Mouse (Mus musculus): Measurements from ENCODE around the gene Fus. TPM values are rescaled to one million over a fixed set of nuclear protein-coding genes. Genes with fewer than 3 reads are reported as not detected.

Gene Fus
- polyA plus RNA-seq, 1 experiment from 2014 or later = 407 TPM

DNA sequence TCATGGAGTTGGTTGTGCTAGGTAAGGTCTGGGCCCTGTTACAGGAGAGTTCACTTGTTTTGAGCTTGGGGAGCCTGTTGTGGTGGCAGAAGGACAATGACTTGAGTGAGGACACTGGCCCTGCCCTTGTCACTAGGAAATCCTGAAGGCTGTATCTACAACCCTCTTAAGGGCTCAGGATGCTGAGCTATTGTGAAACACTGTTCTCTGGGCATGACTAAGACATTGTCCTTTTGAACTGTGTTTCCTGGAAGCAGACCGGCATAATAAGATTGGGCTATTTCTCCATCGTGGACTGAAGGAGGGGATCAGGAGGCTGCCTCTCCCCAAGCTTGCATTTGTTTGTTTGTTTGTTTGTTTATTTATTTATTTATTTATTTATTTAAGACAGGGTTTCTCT lies 51.9 kb downstream of the Fus start:
- DNase-seq (ENCODE audit: extremely low spot score, low spot score) = no peak
- Histone ChIP-seq H3K27ac (no peak overlapping the region), H3K27me3 (ENCODE audit: poor library complexity, severe bottlenecking) (no peaks in the 10 kb centered on the region), H3K9me3 (no peaks in the 10 kb centered on the region), H3K36me3 (replicated peaks) (no peaks in the 10 kb centered on the region), H3K4me1 (no peaks in the 10 kb centered on the region), H3K4me3 (no peak overlapping the region)
- WGBS = 95% methylated on average over 2 of the region's 2 CpGs

- H3K27me3 ChIP-seq (ENCODE audit: poor library complexity, severe bottlenecking) = no peaks in the 10 kb centered on the region
- H3K27ac ChIP-seq = no peak overlapping the region
- 64% methylated on average over 8 of the region's 8 CpGs for WGBS
- no peak for DNase-seq (ENCODE audit: extremely low spot score, low spot score)
- no peaks in the 10 kb centered on the region for H3K9me3 ChIP-seq
- H3K36me3 ChIP-seq (replicated peaks) = no peaks in the 10 kb centered on the region
- H3K4me3 ChIP-seq = no peak overlapping the region
- no peaks in the 10 kb centered on the region for H3K4me1 ChIP-seq
Measured at GRCm38 (mm10) chr7:128022974-128023373, 55.7 kb downstream of the Fus start.

DNA sequence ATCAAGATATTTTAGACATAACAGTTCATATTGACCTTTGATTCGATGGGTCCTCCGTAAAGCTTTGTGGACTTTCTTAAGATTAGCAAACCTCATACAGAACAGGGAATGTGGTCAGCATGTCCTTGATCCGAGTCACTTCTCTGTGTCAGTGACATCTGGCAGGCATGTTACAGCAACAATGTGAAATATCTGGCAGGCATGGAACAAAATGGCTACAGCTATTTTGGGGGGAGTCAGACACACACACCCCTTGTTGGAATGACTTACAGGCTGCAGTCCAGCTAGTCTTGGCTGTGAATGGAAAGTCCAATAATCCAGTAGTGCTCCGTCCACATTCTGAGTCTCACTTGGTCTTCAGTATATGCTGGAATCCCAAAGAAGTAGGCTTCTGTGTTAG lies 56.3 kb downstream of the Fus start:
- Histone ChIP-seq H3K4me3 (no peak overlapping the region), H3K27ac (no peak overlapping the region), H3K4me1 (no peaks in the 10 kb centered on the region), H3K9me3 (no peaks in the 10 kb centered on the region), H3K36me3 (replicated peaks) (no peaks in the 10 kb centered on the region), H3K27me3 (ENCODE audit: poor library complexity, severe bottlenecking) (no peaks in the 10 kb centered on the region)
- 95% methylated on average over 4 of the region's 4 CpGs for WGBS
- DNase-seq (ENCODE audit: extremely low spot score, low spot score) = no peak

GRCm38 (mm10) chr7:128024364-128024763 lies 57.1 kb downstream of the Fus start:
- no peak overlapping the region for H3K4me3 ChIP-seq
- WGBS = 94% methylated on average over 9 of the region's 9 CpGs
- no peaks in the 10 kb centered on the region for H3K4me1 ChIP-seq
- no peak for DNase-seq (ENCODE audit: extremely low spot score, low spot score)
- H3K9me3 ChIP-seq = no peaks in the 10 kb centered on the region
- no peak overlapping the region for H3K27ac ChIP-seq
- no peaks in the 10 kb centered on the region for H3K27me3 ChIP-seq (ENCODE audit: poor library complexity, severe bottlenecking)
- H3K36me3 ChIP-seq (replicated peaks) = no peaks in the 10 kb centered on the region

DNA sequence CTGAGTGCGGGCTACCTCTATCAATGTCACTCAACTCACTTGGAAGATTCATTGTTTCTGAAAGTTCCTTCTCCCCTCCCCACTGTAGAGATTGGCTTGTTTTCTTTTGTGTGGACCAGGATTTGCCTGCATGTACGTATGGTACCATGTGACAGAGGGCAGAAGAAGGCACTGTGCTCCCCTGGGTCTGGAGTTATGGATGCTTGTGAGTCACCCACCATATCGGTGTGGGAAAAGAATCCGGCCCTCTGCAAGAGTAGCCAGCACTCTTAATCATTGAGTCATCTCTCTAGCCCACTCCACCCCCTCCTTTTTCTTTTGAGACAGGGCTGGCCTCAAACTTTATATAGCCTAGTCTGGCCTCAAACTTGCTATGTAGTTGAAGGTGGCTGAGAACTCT lies 57.7 kb downstream of the Fus start:
- H3K36me3 ChIP-seq (replicated peaks) = no peaks in the 10 kb centered on the region
- no peak for DNase-seq (ENCODE audit: extremely low spot score, low spot score)
- no peaks in the 10 kb centered on the region for H3K27me3 ChIP-seq (ENCODE audit: poor library complexity, severe bottlenecking)
- H3K9me3 ChIP-seq = no peaks in the 10 kb centered on the region
- H3K4me1 ChIP-seq = no peaks in the 10 kb centered on the region
- H3K27ac ChIP-seq = no peak overlapping the region
- 90% methylated on average over 4 of the region's 4 CpGs for WGBS
- no peak overlapping the region for H3K4me3 ChIP-seq

GRCm38 (mm10) chr7:128025381-128025780 lies 58.1 kb downstream of the Fus start:
- 81% methylated on average over 4 of the region's 4 CpGs for WGBS
- H3K36me3 ChIP-seq (replicated peaks) = no peaks in the 10 kb centered on the region
- no peaks in the 10 kb centered on the region for H3K9me3 ChIP-seq
- H3K27me3 ChIP-seq (ENCODE audit: poor library complexity, severe bottlenecking) = no peaks in the 10 kb centered on the region
- H3K4me3 ChIP-seq = no peak overlapping the region
- H3K27ac ChIP-seq = no peak overlapping the region
- H3K4me1 ChIP-seq = no peaks in the 10 kb centered on the region
- no peak for DNase-seq (ENCODE audit: extremely low spot score, low spot score)

DNA sequence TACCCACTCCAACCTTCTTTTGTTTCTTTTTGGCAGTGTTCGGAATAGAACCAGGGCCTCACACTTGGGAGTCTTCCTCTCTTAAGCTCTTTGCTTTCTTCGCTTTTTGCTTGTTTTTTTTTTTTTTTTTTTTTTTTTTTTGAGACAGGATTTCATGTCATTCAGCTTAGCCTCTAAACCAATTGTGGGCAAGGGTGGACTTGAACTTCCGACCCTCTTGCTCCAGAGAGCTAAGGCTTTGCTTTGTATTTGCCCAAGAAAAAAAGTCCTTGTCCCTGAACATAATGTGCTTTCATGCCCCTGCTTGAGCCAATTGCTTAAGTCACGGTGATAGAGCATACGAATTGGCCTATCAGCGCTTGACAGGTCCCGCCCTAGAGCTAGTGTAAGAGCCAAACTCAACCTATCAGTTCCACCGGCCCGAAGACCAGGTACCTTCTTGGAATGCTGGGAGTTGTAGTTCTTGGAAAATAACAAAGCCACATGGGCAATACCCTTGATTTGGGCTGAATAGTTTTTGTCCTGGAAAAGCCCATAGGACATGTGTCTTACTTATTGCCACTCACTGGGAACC lies 64.2 kb downstream of the Fus start:
- Histone ChIP-seq H3K4me3 (no peak overlapping the region), H3K27ac (no peak overlapping the region), H3K4me1 (no peaks in the 10 kb centered on the region), H3K9me3 (no peaks in the 10 kb centered on the region), H3K36me3 (replicated peaks) (no peaks in the 10 kb centered on the region), H3K27me3 (ENCODE audit: poor library complexity, severe bottlenecking) (no peaks in the 10 kb centered on the region)
- WGBS = 33% methylated on average over 9 of the region's 9 CpGs
- DNase-seq (ENCODE audit: extremely low spot score, low spot score) = peak; percentile 47

DNA sequence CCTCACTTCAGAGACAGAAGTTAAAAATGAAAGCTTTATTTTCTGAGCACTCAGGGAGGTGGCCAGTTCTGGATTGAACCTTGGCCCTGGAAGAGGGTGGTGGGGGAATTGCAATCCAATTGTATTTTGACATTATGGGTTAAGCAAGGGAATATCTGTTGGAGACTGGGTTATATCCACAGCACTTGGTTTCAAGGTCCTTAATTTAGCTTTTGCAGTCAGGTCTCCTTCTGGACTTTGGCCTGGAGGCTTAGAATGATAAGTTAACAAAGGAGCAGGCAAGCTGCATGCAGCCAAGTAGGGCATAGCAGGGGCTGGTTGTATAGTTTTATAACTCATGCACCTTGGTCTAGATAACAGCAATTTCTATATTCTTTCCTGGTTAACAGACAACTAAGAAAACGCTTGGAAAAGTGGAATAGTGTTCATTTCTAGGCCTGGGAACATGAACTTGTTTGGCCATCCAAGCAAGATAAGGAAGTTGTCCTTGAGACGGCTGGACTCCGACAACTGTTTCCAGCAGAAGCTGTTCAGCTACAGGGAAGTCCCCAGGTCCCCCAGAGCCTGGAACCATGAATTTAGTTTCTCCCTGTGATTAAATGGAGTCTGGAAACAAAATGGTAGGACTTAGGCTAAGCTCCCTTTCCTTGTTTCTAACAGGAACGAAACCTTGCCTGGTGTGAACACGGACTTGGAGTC lies 65.2 kb downstream of the Fus start:
- Histone ChIP-seq H3K27ac (no peak overlapping the region), H3K36me3 (replicated peaks) (no peaks in the 10 kb centered on the region), H3K4me1 (no peaks in the 10 kb centered on the region), H3K4me3 (no peak overlapping the region), H3K27me3 (ENCODE audit: poor library complexity, severe bottlenecking) (no peaks in the 10 kb centered on the region), H3K9me3 (no peaks in the 10 kb centered on the region)
- WGBS = 95% methylated on average over 5 of the region's 5 CpGs
- no peak for DNase-seq (ENCODE audit: extremely low spot score, low spot score)

- no peak overlapping the region for H3K4me3 ChIP-seq
- no peaks in the 10 kb centered on the region for H3K4me1 ChIP-seq
- H3K27ac ChIP-seq = no peak overlapping the region
- WGBS = 96% methylated on average over 3 of the region's 3 CpGs
- no peaks in the 10 kb centered on the region for H3K27me3 ChIP-seq (ENCODE audit: poor library complexity, severe bottlenecking)
- H3K36me3 ChIP-seq (replicated peaks) = no peaks in the 10 kb centered on the region
- DNase-seq (ENCODE audit: extremely low spot score, low spot score) = no peak
- H3K9me3 ChIP-seq = no peaks in the 10 kb centered on the region
Measured at GRCm38 (mm10) chr7:128032989-128033293, 65.7 kb downstream of the Fus start.

GRCm38 (mm10) chr7:128033616-128034015 lies 66.4 kb downstream of the Fus start:
- Histone ChIP-seq H3K27ac (no peak overlapping the region), H3K4me1 (no peaks in the 10 kb centered on the region), H3K27me3 (ENCODE audit: poor library complexity, severe bottlenecking) (no peaks in the 10 kb centered on the region), H3K4me3 (no peak overlapping the region), H3K9me3 (no peaks in the 10 kb centered on the region), H3K36me3 (replicated peaks) (no peaks in the 10 kb centered on the region)
- WGBS = 95% methylated on average over 4 of the region's 4 CpGs
- DNase-seq (ENCODE audit: extremely low spot score, low spot score) = no peak

Other genes starting within 250 kb of the Fus start
- gene Ctf2, start 235.3 kb upstream of the Fus start, polyA plus RNA-seq (2016; fragmentation: Nextera tagmentation; extraction: Ambion mirVana) = 0.33 and 0.39 TPM in 2 replicates
- gene Fbxl19, start 222.9 kb upstream of the Fus start, polyA plus RNA-seq (2016; fragmentation: Nextera tagmentation; extraction: Ambion mirVana) = 7.6 and 8.2 TPM in 2 replicates
- gene Orai3, start 197.6 kb upstream of the Fus start, polyA plus RNA-seq (2016; fragmentation: Nextera tagmentation; extraction: Ambion mirVana) = 8.4 and 9.8 TPM in 2 replicates
- gene Setd1a, start 190.8 kb upstream of the Fus start, polyA plus RNA-seq (2016; fragmentation: Nextera tagmentation; extraction: Ambion mirVana) = 16.0 and 17.1 TPM in 2 replicates
- gene Gm49388, start 181.8 kb upstream of the Fus start, polyA plus RNA-seq (2016; fragmentation: Nextera tagmentation; extraction: Ambion mirVana) = not detected in 2 replicates
- 5.4 and 5.8 TPM in 2 replicates for gene Hsd3b7, start 166.9 kb upstream of the Fus start, polyA plus RNA-seq (2016; fragmentation: Nextera tagmentation; extraction: Ambion mirVana)
- gene Stx4a, start 143.2 kb upstream of the Fus start, polyA plus RNA-seq (2016; fragmentation: Nextera tagmentation; extraction: Ambion mirVana) = 23.7 and 24.6 TPM in 2 replicates
- 5.5 and 6.1 TPM in 2 replicates for gene Stx1b, start 142.9 kb upstream of the Fus start, polyA plus RNA-seq (2016; fragmentation: Nextera tagmentation; extraction: Ambion mirVana)
- gene Zfp646, start 91.2 kb upstream of the Fus start, polyA plus RNA-seq (2016; fragmentation: Nextera tagmentation; extraction: Ambion mirVana) = 18.6 and 19.5 TPM in 2 replicates
- 39.9 and 41.8 TPM in 2 replicates for gene Zfp668, start 90.6 kb upstream of the Fus start, polyA plus RNA-seq (2016; fragmentation: Nextera tagmentation; extraction: Ambion mirVana)
- gene Prss53, start 76.5 kb upstream of the Fus start, polyA plus RNA-seq (2016; fragmentation: Nextera tagmentation; extraction: Ambion mirVana) = 0.32 and 0.49 TPM in 2 replicates
- gene Gm21974, start 72.0 kb upstream of the Fus start, polyA plus RNA-seq (2016; fragmentation: Nextera tagmentation; extraction: Ambion mirVana) = not detected in 2 replicates
- 32.2 and 41.4 TPM in 2 replicates for gene Vkorc1, start 71.8 kb upstream of the Fus start, polyA plus RNA-seq (2016; fragmentation: Nextera tagmentation; extraction: Ambion mirVana)
- 130 and 140 TPM in 2 replicates for gene Bckdk, start 63.4 kb upstream of the Fus start, polyA plus RNA-seq (2016; fragmentation: Nextera tagmentation; extraction: Ambion mirVana)
- gene Kat8, start 54.9 kb upstream of the Fus start, polyA plus RNA-seq (2016; fragmentation: Nextera tagmentation; extraction: Ambion mirVana) = 47.4 and 49.0 TPM in 2 replicates
- gene Prss8, start 37.4 kb upstream of the Fus start, polyA plus RNA-seq (2016; fragmentation: Nextera tagmentation; extraction: Ambion mirVana) = 5.0 and 5.9 TPM in 2 replicates
- gene Prss36, start 20.7 kb upstream of the Fus start, polyA plus RNA-seq (2016; fragmentation: Nextera tagmentation; extraction: Ambion mirVana) = 11.5 and 12.5 TPM in 2 replicates
- gene Pycard, start 26.4 kb downstream of the Fus start, polyA plus RNA-seq (2016; fragmentation: Nextera tagmentation; extraction: Ambion mirVana) = 6.3 and 6.6 TPM in 2 replicates
- not detected in 2 replicates for gene Trim72, start 36.5 kb downstream of the Fus start, polyA plus RNA-seq (2016; fragmentation: Nextera tagmentation; extraction: Ambion mirVana)
- gene Itgam, start 95.2 kb downstream of the Fus start, polyA plus RNA-seq (2016; fragmentation: Nextera tagmentation; extraction: Ambion mirVana) = 0.33 and 0.40 TPM in 2 replicates
- not detected in 2 replicates for gene Gm49368, start 95.2 kb downstream of the Fus start, polyA plus RNA-seq (2016; fragmentation: Nextera tagmentation; extraction: Ambion mirVana)
- gene Itgax, start 162.1 kb downstream of the Fus start, polyA plus RNA-seq (2016; fragmentation: Nextera tagmentation; extraction: Ambion mirVana) = not detected in 2 replicates
- gene Itgad, start 186.9 kb downstream of the Fus start, polyA plus RNA-seq (2016; fragmentation: Nextera tagmentation; extraction: Ambion mirVana) = not detected in 2 replicates
- gene Cox6a2, start 238.9 kb downstream of the Fus start, polyA plus RNA-seq (2016; fragmentation: Nextera tagmentation; extraction: Ambion mirVana) = not detected in 2 replicates